Mouse (Mus musculus) brain, embryonic 14.5 days (tissue): ENCODE measurements at regions not wholly inside any gene's neighbourhood (a gene's known extent, or its start where the extent isn't known, plus 50 kb on each side); places are given as distances from the start of the nearest gene placed in this dataset.

Experiments
- CTCF ChIP-seq: fragments of 200-500 bp; IDR thresholded peaks from 2 replicates; pipeline ENCODE4 v1.5.1; 2012; ENCODE audit warnings: inconsistent platforms, mild to moderate bottlenecking, moderate library complexity, borderline replicate concordance; ENCODE audit not compliant: insufficient read depth, insufficient read length; ENCODE audit errors: extremely low read depth
- POLR2A ChIP-seq: fragments of 200-500 bp; IDR thresholded peaks from 2 replicates; pipeline ENCODE4 v1.6.1; 2012; ENCODE audit warnings: mild to moderate bottlenecking, inconsistent platforms, borderline replicate concordance; ENCODE audit not compliant: poor library complexity, insufficient read depth, insufficient read length, severe bottlenecking; ENCODE audit errors: extremely low read depth

GRCm38 (mm10) chr1:88909314-88909713 lies 160.9 kb upstream of the Sh3bp4 start:
- TF ChIP-seq CTCF (no peak), POLR2A (no peak)
